Mouse (Mus musculus): ENCODE results near the gene Sema3e.
A peak's percentile ranks its signal among the peaks of the same experiment; 100 is the strongest.

The Sema3e gene

DNA sequence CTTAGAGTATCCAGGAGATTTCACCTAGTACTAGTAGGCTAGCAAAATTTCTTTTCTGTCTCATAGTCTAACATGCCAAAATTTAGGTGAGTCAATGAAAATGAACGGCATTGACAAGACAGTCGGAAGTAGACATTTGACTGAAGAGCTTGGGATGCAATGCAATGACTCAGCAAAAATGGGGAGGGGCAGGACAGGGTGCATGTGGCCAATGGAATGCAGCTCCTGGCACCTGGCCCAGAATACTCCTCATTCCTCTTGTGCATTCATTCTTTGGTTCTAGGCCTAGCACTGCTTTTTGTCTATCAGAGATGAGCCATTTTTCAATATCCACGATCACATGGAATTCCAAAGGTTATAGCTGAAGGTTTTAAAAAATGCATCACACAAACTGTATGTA lies 48.1 kb downstream of the Sema3e start:
- no peak for DNase-seq (ENCODE audit: low spot score)

DNA sequence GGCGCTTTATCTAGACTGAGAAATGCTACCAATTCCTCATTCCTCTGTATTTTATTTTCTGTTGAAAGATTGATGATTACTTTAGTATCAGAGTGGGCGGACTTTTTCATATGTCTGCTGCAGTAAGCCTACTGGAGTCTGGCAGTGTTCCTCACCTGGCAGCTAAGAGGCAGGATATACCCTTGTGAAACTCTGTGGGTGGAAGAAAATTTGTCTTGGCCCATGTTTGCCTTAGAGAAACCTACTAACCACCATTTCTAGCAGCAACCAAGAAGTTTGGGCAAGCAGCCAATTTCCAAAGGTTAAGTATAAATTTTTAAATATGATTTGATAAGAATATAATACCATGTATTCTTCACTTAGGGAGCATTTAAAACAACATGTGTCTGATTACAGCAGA lies 63.0 kb downstream of the Sema3e start:
- no peak for DNase-seq (ENCODE audit: low spot score)

DNA sequence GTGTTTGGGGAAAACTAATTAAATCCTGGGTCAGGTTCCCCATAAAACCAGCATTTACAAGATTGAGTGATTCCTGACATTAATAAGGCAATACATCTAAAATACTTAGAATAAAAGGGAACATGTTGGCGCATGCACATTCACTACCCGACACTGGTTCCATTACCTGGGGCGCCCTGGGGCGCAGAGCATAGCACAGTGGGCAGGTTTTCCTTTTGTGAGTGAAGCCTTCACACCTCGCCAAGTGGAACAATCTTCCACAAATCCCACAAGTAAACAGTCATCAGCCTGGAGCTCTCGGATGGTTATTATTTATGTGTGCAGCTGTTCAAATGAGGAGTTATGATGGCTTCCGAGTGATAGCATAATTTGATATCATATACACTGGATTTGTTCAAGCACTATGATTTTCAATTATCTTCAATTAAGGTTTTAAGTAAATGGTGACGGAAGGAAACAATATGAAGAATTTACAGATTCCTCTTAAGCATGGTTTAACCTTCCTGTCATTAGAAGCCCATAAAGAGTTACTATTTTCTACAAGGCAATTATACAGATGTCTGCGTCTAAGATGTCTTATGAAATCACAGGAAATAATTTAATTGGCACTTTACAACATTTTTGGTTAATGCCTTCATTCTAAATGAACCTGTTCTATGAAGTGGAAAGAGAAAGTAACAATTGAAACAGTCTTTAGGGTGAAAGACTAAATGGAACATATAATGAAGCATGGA lies 65.0 kb downstream of the Sema3e start:
- no peak for DNase-seq (ENCODE audit: low spot score)

DNA sequence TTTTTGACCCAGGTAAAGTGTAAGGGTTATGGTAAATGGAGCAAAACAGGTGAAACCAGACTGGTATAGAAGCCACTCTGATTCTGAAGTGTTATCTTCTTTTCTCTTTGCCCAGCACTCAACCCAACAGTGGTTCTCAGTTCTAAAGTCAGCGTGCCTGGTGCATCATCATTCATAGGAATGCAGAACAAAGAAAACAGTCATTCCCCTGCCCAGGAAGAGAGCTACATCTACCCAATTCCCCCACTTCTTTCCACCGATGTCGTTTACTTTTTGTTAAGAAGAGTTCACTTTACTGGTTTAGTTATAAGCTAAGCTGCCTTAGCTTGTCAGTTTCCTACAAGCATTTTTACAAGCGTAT lies 65.5 kb downstream of the Sema3e start:
- no peak for DNase-seq (ENCODE audit: low spot score)

DNA sequence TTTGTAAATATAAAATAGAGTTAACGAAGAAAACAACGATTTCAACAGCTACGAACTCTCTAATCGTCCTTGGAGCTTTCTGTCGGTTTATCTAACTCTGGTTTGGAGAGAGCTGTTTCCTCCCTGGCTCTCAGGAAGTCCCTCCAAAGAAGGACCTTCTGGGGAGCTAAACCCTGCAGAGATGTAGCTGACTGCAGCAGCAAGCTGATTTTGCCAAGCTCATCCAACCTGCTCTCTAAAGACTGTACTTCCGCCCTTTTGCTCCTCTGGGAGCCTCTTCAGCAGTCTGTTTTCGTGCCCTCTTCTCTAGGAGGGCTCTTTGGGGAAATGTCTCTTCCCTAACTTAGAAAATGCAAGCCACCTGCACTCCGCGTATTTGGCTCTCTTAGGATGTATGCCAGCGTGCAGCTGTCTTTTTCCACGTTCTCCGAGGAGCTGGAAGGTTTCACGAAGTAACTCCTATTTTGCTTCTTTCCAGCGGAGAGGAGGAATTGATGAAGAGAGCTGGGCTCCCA lies 67.2 kb downstream of the Sema3e start:
- peak; percentile 7 for DNase-seq (ENCODE audit: low spot score)

DNA sequence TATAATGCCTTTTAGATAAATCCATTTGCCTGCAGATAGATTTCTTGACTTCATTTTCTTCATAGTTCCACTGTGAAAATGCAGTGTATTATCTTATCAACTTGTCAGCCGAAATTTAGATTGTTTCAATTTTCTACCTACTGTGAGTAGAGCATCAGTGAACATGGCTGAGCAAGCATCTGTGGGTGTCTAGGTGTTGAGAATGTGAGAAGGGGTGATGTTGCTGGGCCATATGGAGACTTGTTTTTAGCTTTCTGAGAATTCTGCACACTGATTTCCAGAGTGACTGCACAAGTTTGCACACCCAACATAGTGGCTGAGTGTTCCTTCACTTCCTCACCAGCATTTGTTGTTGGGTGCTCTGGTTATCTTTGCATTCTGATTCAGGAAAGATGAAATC lies 71.1 kb downstream of the Sema3e start:
- peak; percentile 4 for DNase-seq (ENCODE audit: low spot score)

DNA sequence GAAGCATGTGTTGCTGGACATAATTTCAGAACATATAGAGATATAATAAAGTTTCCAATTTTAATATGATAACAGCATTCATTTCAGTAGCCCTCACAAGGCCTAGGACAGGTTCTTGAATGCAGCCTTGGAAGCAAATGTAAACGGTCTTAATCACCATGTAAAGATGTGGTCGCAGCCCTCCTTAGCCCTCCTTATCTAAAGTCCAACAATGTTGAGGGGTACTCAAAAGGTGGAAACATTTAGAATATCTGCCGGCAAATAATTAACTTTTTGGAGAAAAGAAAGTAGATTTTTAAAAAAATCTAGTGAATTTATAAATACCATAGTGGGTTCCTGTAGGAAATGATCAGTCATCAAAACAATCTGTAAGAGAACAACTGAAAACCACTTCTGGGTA lies 73.6 kb downstream of the Sema3e start:
- no peak for DNase-seq (ENCODE audit: low spot score)

DNA sequence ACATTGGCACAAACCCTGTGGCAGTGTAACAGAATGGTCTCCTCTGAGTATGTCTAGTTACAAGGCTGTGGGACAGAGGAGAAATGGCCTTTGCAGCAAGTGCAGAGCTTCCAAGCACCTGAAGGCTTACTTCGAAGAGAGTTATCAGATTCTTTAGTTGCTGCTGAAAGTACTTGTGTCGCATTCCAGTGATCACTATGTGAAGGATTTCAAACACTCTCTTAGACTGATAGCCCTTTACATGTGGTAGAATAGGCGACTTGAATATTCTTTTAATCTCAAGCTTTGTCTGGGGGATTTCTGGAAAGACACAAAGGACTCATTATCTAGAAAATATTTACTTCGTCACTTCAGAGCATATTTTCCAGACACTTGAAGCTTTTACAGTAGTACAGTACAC lies 82.3 kb downstream of the Sema3e start:
- no peak for DNase-seq (ENCODE audit: low spot score)

DNA sequence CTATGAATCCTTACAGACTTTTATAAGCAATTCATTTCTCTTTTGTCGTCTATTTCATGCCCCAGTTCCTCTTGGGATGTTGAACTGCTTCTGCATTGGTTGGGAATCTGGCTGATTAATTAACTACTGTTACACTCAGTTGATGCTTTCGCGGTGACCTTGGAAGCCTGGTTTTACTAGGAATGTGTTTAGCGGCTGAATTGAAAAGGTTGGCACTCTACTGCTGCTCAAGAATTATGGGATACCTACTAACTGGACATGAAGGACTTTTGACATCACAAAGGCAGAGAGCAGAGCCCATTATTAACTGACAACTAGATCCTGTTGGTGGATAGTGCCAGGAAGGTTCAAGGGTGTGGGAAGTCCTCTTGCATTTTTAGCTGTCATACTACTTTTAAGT lies 83.9 kb downstream of the Sema3e start:
- no peak for DNase-seq (ENCODE audit: low spot score)

DNA sequence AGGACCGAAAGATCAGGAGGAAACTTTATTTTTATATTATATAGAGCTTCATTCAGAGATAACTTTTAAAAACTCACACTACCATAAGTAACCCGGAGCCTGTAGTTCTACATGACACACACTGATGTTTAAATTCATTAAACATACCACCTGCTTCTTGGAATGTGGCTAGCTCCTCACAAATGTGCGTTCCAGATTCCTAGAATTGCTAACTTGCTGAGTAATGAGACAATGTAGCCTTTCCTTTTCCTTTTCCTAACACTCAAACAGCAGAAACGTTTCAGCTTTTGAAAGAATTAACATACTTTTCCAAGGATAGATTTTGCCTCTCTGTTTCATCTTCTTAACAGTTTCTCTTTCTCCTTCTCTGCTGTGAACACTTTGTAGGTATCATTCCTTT lies 86.3 kb downstream of the Sema3e start:
- DNase-seq (ENCODE audit: low spot score): no peak

DNA sequence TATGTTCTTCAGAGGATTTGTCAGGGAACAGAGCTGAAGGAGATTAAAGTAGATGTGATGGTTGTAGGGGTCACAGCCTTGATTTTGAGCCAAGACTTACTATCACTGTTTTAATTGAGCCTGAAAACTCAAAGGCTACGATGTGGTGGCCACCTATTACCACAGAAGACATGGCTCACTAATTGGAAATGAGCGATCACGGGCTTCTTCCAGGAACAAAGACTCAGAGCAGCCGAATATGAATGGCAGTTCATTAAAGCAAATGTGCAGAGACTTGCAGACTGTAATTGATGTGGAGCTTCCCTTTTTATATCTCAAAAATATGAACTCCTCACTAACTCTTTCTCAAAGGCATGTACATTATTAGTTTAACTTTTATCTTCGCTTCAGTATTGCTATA lies 96.8 kb downstream of the Sema3e start:
- DNase-seq (ENCODE audit: low spot score): no peak

DNA sequence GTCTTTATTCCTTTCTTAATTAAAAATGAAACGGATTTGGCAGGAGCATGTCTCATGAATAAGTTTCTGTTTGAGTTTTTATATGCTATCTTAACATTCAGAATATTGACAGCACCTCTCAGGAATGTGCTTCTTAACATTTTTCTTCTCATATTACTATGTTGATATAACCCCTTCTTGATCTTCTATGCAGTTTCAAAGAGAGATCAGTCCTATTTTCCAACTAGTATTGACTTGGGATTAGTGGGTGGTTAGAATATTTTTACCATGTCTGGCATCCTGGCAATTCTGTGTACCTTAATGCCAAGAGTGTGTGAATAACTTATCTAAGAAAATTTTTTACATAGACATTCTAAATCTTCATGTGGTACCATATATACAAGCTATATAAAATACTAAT lies 101.5 kb downstream of the Sema3e start:
- no peak for DNase-seq (ENCODE audit: low spot score)

DNA sequence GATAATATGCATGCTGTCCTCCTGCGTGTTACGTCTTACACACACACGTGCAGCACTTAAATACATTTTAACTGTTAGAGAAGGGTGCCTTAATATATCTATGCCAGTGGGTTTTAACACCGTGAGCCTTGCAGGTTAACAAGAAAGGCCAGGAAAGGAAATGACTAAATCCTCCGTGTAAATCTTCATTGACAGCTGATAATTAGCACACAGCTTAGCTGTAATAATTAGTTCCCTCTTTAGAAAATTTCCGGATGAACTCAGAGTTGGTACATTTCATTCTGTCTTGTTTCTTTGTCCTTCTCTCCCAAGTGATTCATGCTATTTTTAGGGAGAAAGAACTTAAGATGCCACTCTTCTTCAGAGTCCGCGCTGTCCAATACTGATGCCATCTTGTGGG lies 110.9 kb downstream of the Sema3e start:
- DNase-seq (ENCODE audit: low spot score): no peak

DNA sequence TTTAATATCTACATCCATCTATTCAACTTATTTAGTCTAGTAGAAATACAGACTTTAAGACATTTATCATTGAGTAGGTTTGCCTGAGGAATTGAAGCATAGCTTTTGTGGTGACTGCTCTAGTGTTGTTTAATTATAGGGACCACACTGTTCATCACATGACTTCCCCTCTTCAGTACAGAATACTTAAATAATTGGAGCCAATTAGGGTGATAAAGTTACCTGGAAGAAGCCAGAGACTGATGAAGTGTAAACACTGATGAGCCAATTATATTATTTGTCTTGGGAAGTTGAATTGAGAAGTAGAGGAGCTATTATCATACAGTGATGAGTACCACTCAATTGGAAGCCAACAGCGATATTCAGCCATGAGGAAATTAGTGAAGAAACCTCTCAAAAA lies 113.6 kb downstream of the Sema3e start:
- no peak for DNase-seq (ENCODE audit: low spot score)

DNA sequence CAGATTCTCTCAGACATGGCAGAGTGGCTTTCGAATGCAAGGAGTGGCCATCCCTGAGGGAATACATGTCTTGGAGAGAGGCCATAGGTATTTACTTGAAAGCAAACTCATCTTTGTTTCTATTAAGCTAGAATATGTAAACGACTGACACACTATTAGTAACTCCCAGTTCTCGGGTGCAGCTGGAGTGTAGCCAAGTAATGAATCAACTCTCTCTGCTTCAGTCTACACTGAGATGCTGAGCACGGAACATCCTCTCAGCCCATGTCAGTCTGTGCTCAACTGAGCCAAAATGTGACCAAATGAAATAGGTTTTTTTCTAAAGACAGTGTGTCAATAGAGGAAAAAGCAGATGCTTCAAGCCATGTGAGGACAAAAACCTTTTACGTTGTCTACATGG lies 137.5 kb downstream of the Sema3e start:
- DNase-seq (ENCODE audit: low spot score): no peak

DNA sequence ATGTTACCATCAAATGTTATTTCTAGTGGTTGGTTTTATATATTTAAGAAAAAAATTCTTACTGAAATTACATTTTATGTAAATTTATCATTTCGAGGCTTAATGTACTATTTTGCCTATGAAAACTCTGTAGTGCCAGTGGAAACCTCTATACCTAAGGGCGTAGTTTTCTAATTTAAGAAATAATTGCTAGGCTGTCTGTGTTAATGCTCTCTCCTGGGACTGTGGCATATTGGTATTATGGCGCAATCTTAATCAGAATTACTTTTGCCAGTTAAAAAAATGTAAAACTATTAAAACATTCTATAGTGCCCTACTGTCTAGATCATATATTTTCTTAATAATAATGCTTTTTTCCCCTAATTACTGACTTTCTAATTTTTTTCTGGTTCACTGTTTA lies 138.2 kb downstream of the Sema3e start:
- DNase-seq (ENCODE audit: low spot score): no peak

DNA sequence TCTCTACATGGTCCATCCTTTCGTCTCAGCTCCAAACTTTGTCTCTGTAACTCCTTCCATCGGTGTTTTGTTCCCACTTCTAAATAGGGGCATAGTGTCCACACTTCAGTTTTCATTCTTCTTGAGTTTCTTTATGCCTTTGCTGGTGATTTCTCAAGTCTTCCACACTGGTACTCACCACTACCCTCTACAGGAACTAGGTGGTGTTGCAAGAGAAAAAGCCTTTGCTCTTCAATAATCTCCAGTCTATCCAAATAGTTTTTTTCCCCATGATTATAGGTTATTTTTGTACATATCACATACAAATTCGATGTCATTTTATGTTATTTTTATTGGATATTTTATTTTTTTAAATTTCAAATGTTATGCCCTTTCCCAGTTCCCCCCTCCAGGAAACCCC lies 142.7 kb downstream of the Sema3e start:
- DNase-seq (ENCODE audit: low spot score): no peak

DNA sequence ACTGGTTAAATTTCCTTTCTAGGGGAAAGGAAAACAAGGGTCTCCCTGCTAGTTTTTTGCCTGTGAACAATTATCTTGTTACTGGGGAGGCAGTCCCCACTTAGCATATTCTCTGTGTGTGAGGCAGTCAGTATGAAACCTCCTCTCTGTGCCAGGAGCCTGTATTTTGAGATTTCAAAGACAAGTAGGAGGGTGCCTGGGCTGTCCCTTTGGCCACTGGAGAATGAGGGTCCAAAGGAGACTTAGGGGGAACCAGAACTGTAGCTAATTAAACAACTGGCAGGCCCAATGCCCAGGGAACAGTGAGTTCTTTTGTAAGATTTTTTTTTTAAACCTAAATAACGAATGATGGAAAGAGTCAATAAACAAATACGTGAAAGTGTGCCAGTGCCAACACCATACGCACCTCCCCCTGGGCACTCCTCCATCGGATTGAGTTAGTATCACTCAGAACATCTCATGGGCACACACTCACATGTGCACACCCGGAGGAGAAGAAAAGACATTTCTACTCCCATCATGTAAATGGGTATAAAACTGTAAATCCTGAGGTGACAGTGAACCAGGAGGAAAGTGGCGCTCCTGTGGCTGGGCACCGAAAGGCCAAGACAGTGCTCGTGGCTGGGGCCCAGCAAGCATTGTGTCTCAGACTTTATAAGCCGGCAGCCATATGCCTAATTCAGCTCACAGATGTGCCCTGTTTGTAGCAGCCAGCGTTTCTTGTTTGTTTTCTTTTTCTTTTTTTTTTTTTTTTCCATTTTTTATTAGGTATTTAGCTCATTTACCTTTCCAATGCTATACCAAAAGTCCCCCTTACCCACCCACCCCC lies 148.5 kb downstream of the Sema3e start:
- DNase-seq (ENCODE audit: low spot score): no peak

DNA sequence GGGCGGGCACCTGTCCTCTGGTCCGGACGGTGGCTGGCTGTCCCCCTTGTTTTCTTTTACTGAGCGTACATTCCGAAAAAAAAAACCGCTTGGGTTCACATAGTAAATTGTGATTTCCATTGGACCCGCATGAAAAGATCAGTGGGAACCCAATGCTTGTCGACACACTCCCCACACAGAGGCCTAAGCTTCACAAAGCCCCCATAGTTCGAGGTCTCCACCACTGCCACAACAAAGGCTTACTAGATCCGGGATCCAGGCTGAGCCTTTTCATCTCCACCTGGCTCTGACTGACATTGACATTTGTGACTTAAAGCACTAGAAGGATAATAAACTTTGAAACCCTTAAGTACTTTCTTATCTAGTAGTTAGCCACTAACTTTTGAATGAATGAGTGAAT lies 155.5 kb downstream of the Sema3e start:
- no peak for DNase-seq (ENCODE audit: low spot score)

DNA sequence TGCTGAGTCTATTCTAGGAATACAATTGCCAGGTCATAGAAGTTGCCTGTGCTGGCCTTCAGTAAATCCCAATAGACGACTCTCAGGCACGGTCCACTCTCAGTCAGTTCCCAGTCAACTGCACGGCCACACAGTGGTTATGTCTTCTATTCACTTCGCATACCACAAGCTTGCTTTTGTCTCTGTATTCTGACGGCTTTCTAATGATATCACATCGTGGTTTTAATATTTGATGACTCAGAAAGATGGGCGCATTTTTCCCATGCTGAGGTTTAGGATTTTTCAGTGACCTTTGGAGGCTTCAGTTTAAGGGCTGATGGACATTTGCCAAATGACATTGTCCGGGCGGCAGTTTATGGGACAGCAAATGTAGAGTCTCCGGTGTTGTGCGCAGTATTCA lies 157.1 kb downstream of the Sema3e start:
- no peak for DNase-seq (ENCODE audit: low spot score)

DNA sequence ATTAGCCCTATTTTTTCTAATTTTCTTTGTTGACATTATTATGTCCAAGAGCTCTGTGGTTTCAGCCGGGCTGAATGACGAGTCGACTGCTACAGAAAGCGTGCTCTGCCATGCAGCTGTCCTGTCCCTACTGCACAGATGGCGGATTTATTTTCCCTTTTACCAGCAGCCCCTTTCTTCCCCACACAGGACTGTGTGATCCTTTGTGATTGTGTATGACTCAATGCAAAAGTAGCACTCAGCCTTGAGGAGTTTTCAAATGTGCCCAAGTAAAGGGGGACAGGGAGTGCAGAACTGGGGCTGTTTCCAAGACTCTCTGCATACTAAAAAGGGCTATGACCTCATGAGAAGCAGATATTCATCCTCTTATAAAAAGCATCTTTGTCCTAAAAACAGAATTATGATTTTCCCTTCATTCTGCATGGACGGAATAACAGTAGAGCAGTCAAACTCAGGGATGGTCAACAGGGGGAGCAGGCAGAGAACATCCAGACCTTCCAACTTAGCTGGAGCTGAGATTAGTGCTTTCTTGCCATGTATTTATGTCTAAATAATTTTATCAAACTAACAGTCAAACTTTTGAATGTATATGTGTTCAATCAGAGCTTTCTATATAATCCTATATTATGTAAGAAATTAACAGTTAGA lies 170.2 kb downstream of the Sema3e start:
- DNase-seq (ENCODE audit: low spot score): peak; percentile 5

DNA sequence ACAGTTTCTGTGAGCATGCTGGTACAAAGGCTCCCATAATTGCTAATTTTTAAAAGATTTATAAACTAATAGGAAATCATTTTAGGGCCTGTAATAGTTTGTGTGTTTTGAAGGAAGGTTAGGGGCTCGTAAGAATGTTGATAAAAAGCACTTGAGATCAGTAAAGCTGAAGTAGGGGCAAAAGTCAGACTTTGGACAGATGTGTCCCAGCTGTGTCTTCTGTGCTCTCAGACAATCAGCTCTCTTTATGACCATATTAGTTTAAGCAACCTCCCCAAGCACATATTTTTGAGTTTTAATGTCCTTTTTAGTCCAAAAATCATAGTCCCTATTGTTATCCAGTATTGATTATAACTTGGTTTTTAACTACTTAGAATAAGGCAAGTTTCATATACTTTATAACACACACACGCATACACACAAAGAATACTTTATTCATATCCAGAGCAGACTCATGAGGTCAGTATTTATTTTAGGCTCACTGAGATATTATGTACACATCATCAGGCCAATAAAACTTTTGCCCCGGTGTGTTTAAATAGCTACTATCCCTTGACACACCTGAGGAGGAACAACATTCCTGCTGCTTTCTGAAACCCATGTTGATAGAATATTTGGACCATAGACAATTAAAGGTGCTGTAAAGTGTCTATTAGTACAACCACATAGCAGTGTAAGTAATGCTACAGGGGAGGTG lies 173.4 kb downstream of the Sema3e start:
- no peak for DNase-seq (ENCODE audit: low spot score)

DNA sequence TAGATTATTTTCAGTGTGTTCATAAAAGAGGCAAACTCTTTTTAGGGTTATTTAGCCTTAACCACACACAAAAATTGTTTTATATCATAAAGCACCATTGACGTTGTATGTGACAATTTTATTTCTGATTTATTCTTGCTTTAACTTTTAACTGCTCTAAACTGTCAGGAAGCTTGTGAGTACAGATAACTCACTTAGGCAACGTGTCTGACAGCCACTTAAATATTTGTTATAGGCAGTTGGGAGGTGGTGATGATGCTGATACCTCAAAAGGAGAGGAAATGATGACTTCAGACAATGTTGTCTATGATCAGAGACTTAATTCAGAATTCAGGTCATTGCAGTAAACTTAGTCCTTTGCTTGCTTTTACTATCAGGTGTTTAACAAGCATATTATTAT lies 181.7 kb downstream of the Sema3e start:
- DNase-seq (ENCODE audit: low spot score): no peak

Measured in left cerebral cortex, adult 11 months (tissue).